Mouse (Mus musculus) urinary bladder, postnatal 4 days (tissue): ENCODE measurements around the gene Tm4sf4.

Experiments used
- DNase-seq, 2 experiments: peaks; one replicate each; pipeline ENCODE4 v3.0.0; 2021 to 2022; ENCODE audit warnings: low spot score in 2 of 2

Tm4sf4 gene

DNA sequence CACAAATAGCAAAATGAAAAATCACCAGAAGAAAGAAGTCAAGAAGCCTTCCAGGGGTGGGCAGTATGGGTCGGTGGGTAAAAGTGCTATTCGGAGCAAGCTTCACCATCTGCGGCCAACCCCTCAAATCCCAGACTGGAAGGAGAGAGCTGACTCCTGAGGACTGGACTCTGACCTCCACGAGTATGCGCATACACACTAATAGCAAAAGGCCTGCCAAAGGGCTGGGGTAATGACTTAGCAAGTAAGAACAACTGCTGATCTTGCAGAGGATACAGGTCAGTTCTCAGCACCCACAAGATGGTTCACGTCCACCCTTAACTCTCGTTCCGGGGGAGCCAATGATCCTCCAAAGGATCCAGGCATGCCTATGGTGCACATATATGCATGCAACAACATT is 49.3 kb downstream of the Tm4sf4 start:
- DNase-seq = no peak

DNA sequence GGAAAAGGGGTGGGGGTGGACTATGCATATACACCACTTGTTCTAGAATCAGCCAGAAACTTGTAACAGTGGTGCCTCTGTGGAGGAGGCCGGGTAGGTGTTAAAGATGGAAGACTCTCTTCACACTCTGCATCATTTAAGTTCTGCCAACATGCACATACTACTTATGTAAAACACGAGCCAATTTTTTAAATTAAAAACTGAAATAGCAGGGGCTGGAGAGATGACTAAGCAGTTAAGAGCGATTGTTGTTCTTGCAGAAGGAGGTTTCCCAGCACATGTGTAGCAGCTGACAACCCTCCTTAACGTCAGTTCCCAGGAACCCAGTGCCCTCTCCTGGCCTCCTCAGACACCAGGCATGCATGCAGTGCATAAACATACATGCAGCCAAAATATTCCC is 55.5 kb downstream of the Tm4sf4 start:
- DNase-seq = no peak

DNA sequence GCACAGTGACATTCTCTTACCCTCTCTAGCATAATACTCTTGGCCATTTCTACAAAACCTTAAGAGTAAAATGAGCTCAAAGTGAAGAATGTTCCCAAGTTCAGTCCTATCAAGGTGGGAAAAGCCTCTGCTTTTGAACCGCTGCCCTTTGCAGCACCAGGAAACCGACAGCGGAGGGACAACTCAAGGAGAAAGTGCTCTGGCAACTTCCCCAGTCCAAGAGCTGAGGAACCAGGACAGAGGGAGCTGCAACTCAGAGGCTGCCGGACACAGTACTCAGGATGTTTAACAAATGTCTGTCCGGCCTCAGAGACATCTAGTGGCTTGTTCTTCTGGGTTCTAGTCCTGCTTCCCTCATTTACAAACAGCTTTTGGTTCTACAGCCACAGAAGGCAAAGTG is 56.9 kb downstream of the Tm4sf4 start:
- DNase-seq = no peak

DNA sequence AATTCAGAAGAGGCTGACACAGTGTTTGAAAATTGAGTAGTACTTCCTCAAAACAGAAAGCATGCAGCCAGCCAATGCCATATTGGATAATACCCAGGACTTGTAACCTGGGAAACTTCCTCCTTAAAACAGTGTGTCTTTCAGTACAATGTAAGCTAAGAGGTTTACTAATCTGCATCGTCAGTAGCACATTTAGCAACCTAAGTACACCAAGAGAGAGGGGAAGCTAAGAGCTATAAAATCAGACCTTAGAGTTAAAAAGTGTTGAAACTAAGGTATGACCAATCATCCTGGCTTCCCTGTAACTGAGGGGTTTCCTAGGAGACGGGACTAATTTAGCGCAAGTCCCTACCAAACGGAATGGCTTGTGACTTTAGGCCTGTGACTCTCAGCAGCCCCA is 61.0 kb downstream of the Tm4sf4 start:
- no peak for DNase-seq

DNA sequence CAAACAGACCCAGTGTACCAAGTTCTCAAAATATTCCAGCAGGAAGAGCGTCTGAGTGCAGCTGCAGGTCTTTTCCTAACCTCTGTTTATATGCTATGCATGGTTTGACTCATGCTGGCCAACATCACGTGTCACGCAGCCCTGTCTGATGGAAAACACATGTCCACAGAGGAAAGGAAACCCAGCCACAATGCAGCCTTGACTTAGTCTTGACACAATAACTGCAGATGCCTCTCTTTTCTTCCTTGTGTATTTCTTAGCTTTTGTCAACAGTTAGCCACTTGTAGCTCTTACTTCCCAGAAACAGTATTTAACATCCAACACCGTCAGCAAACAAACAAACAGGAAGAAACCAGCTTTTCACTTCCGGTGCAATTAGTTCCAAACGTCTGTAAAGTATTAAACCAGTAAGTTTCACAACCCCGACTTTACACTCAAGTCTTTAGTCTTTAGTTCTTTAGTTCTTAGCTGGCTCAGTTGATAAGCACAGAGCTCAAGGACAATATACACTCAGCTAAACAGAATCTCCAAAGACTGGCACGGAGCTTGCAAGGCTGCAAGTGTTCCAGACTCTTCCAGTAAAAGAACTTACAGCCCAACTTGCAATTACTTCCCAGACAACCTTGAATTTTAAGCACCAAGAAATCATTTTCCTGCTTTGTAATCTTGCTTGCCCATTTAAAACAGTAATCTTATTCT is 62.5 kb downstream of the Tm4sf4 start:
- no peak for DNase-seq
